Mouse (Mus musculus): ENCODE results near the gene Tpt1.
A peak's percentile ranks its signal among the peaks of the same experiment; 100 is the strongest.
"Not testable (repeated sequence)": the region's sequence is repeated elsewhere in the genome, so short reads cannot be mapped to it uniquely, and the experiment has no call there.

Gene Tpt1

DNA sequence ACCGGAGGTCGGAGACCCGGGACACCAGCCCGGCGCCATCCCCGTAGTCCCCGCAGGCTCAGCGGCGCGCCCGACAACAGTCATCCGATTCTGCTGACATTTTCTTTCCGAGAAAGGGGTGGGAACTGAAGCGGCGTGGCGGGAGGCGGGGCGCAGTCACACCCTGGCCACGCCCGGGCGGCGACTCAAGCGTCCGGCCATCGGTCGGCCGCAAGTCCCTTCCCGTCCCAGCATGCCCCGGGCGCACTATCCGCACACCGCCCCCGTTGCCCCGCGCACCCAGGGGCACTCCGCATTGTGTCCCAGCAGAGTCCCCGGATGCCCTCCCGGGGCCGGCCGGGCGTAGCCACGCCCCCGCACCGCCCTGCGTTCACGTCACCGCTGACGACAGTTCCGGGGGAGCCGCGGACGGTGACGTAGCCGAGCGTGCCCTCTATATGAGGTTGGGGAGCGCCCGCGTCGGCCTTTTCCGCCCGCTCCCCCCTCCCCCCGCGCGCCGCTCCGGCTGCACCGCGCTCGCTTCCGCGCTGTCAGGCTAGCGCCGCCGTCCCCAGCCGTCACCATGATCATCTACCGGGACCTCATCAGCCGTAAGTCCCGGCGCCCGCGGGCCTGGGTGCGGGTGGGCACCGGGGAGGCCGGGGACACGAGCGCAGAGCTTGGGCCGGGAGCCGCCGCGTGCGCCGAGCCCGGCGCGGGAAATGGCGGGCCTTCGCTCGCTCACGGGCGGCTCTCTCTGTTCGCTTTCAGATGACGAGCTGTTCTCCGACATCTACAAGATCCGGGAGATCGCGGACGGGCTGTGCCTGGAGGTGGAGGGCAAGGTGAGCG is at the start of gene Tpt1:
Gene Tpt1, plus strand, starts transcription at position 227 of the 831 bp plus-strand sequence.
- peak; percentile 100 for DNase-seq (ENCODE audit: extremely low spot score)

DNA sequence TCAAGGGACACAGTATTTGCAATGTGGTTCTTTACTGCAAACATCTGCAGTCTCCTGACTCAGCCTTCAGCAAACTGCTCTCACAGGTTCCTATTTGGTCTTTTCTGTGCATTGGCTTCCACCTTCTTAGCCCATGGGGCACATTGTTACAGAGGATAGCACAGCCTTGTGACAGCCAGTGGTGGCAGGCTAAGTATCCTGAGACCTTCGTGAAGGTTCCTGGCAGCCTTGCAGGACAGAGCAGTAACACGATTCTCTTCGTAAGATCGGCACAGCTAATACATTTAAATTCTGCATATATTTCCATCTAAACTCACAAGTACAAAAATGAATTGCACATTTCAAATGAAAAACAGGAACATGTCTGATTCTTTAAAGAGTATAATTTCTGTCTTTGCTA is 49.0 kb upstream of the Tpt1 start:
- DNase-seq (ENCODE audit: extremely low spot score): no peak

DNA sequence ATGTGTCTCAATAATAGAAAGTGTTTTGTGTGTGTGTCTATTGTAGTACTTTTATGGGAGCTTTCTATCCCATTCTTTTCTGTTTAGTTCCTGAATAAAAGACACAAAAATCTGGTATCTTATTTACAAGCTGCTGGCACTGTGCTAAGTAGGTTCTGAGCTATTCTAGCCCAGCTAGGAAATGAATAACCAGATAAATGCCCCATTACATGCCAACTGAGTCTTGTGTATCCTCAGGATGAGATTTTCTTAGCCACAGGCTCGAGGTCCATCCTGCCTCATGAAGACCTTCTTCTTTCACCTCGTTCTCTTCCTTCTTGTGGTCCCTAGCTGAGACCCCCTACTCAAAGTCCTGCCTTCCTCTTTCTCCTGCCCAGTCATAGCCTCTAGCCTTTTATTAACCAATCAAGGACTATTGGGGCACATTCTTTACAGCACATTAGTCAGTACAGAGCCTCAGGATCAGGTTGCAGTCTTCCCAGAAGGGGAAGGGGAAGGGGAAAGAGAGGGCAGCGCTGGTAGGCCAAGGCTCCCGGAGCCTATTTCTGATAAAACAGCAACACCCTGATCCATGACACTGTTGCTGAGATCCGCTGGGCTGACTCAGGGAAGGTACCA is 47.0 kb upstream of the Tpt1 start:
- peak; percentile 16 for DNase-seq (ENCODE audit: extremely low spot score)

DNA sequence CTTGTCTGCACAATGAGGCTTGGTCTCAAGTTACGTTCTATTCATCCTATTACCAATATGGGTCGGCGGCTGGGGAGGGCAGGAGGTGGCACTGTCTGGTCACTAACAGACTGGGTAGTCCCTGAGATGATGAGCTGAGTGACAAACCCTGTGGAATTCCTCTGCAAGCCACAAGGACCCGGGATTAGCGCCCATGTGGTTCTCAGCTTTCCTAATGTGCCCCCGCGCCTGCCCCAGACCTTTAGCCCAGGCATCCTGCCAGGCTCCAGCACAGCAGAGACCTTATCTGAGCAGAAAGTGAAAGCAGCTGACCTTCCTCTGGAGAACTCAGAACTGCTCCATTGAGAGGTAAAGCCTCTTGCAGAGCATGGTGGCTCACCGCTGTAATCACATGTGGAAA is 37.1 kb upstream of the Tpt1 start:
- no peak for DNase-seq (ENCODE audit: extremely low spot score)

DNA sequence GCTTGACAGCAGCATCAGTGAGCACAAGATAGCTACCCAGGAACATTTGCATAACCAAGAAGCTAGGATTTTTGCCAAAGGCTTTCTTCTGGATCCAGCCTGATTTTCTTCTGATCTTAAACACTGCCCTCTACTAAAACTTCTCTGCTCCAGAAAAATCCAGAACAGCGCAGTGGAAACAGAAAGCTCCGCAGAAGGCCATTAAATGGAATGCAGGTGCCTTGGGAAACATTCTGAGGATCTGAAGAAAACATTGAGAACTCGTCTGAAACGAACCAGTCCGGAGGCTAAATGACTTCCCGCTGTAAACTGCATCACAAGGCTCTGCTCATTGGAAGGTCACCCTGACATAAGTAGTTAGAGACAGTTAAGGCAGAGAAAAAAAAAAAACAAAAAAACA is 35.0 kb upstream of the Tpt1 start:
- DNase-seq (ENCODE audit: extremely low spot score): no peak

DNA sequence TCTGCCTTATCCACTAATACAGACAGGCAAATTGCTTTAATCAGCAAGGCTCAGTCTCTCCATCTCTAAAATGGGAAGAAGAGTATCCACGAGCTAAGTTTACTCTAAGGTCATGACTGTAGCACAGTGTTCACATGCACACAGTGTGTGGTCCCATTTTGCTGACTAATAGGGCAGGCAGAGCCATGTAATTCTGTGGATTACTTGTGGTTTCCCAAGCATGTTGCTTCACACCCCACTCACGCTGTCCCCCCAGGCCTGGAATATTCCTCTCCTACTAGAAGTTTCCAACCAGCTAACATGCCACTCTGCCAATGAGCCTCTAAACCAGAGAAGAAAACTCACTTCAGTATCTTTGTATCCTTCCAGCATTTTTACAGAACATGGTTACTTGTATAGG is 26.4 kb upstream of the Tpt1 start:
- DNase-seq (ENCODE audit: extremely low spot score): no peak

DNA sequence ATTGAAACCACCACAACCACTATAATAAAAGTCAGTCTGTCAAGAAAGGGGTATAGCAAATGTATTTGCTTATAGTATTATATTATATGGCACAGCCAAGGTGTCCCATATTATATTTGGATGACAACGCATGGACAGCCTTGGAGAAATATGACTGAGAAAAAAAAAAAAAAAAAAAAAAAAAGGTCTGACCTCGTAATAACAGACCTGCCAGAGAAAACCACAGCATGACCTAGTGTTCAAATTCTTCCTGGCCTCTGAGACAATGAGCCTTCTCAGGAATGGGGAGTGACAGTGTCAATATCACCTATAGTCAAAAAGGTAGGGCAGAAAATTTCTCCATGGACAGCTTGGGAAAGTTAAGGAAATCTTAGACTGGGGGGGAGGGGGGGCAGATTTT is 25.6 kb upstream of the Tpt1 start:
- DNase-seq (ENCODE audit: extremely low spot score): no peak

DNA sequence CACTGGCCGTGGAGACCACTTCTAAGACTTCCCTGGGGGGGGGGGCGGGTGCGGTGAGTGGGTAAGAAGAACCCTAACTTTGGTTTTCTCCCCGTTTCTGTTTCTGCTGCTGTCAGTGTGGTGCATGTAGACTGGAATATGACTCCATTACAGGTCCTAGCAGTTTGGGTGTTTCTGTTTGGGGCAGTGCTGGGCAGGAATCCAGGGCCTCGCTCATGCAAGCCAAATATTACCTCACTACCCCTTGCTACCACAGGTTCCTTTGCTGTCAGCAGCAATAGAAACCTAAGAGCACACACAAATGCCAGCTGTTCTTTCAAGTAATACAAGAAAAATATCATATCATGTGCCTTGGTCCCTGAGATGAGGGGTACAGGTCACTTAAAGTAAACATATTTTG is 24.9 kb upstream of the Tpt1 start:
- no peak for DNase-seq (ENCODE audit: extremely low spot score)

DNA sequence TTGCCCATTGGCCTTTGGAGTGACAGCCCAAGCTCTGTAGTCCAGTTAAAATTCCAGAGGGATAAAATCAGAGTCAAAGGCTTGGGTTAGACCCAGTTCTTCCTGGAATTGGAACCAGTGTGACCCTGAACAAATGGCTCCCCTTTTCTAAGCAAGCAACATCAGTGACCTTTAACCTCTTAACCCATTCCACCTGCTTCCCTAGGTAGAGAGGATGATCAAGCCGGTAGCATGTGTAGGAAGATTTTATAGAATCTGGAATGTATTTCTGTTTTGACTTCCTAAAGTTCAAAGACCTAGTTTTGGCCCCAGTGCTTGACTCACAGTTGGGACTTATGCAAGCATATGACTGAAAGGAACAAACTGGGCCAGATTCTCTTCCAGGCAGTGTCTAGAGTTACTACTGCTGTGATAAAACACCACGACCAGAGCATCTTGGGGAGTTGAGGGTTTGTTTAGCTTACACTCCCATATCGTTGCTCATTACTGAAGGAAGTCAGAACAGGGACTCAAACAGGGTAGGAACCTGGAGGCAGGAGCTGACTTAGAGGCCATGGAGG is 18.0 kb upstream of the Tpt1 start:
- no peak for DNase-seq (ENCODE audit: extremely low spot score)

DNA sequence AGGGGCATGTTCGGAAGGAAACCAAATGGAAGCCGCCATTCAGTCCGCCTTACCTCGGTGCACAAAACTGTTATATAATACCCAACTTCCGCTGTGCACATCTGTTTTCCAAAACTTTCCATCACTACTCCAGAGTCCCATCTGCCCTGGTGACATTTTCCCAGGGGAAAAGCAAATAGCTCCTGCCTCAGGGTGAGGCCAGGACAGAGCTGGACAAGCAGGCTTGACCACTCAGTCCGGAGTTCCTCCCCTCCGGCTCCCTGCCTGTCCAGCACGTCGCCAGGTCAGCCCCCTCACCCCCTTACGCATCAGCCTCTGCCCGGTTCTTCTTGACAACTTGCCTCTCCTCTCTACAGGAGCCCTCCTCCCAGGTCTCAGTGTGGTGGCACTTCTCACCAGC is 16.7 kb upstream of the Tpt1 start:
- DNase-seq (ENCODE audit: extremely low spot score): no peak

DNA sequence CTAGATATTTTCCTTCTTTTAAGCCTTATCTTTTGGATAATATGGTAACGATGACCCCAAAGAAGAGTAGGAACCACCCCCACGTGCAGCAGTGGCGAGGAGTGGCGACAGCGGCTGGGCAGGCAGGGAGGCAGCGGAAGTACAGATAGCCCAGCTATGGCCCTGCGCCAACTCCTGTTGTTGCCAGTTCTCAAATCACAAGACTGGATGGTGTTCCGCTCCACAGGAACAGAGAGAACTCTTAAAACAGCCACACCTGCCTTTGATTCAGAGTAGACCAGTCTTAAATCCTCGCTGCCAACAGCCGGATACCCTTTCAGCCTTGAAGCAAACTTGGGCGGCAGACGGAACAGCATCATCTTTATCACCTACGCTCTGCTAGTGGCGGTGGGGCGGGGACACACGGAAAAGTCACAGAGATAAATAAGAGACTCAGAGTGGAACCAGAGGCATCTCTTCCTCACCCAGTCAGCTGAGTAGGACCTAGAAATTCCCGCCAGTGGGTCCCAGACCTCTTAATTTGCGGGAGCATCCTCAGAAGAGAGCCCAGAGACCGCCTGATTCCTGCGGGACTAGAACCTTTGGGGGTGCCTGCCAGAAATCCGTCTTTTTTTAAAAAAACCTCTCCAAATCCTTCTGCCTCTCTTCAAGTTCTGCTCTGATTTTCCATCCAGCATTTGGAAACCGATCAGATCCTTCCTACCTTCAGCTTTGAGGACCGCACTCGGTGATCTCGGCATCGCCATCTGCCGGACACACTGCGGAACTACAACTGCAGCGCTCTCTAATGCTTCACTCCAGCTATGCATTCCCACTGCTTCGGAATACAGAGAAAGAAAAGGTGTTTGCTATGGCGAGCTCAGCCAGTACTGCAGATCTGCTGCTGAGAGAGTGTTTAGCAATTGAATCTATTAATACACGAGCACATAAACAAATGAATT is 15.8 kb upstream of the Tpt1 start:
- DNase-seq (ENCODE audit: extremely low spot score): peak; percentile 82

DNA sequence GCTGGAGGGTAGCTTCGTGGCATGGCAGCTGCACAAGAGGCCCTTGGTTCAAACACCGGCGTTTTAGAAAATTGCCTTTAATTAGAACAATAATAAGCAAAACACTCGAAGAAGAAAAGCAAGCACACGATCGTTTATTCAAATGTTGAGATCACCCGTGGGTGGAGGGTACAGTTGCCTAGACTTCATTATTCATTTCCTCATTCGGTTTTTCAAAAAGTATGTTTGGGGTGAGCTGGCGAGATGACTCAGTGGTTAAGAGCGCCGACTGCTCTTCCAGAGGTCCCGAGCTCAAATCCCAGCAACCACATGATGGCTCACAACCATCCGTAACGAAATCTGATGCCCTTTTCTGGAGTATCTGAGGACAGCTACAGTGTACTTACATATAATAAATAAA is 15.1 kb upstream of the Tpt1 start:
- not testable (repeated sequence) for DNase-seq (ENCODE audit: extremely low spot score)

DNA sequence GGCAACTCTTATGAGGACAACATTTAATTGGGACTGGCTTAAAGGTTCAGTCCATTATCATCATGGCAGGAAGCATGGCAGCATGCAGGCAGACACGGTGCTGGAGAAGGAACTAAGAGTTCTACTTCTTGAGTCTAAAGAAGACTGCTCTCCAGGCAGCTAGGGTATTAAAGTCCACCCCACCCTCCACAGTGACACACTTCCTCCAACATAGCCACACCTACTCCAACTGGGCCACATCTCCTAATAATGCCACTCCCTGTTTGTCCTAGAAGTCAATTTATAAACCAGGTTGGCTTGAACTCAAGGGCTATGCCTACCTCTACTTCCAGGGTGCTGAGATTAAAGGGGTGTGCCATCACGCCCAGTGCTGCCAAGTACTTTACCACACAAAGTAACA is 12.9 kb upstream of the Tpt1 start:
- DNase-seq (ENCODE audit: extremely low spot score): no peak

DNA sequence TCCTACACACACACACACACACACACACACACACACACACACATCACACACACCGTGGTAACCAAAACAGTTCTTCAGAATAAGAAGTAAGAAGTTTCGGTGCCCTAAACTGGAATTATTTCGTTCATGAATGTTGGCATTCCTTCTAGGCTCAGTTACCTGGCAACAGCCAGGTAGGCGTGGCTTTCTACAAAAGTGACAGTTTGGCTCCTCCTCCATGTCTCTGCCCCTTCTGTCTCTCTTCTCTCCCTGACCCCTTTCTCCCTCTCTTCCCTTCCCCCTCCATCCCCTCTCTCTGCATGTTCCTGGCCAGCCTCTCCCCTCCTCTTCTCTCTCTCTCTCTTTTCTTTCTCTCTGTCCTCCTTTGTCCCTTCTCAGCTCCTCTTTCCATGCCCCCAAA is 11.9 kb upstream of the Tpt1 start:
- DNase-seq (ENCODE audit: extremely low spot score): no peak

DNA sequence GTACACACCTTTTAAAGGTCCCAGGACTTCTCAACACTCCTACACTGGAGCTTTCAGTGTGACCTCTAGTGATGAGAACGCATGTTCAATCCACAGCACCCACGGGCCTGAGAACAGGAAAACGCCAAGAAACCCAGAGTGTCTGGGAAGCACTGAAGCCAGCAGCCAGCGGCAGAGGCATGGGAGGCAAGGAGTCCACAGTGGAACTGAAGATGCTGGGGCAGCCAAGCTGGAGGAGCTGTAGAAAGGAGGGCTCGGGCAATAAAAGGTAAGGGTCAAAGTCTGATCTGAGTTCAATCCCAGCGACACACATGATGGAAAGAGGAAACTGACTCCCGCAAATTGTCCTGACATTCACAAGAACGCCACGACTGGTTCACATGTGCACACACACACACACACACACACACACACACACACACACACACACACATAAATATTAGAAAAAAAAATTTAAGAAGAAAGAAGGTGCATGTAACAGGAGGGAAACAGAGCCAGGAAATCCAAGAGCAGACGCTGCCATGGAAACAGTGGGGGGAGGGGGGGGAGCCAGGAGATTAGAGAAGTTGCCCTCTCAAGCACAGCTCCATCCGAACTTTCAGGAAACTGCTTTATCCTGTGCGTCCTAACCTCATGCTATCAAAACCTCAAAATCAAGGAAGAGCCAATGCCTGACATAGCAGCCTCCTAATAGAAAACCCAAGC is 11.2 kb upstream of the Tpt1 start:
- DNase-seq (ENCODE audit: extremely low spot score): no peak

DNA sequence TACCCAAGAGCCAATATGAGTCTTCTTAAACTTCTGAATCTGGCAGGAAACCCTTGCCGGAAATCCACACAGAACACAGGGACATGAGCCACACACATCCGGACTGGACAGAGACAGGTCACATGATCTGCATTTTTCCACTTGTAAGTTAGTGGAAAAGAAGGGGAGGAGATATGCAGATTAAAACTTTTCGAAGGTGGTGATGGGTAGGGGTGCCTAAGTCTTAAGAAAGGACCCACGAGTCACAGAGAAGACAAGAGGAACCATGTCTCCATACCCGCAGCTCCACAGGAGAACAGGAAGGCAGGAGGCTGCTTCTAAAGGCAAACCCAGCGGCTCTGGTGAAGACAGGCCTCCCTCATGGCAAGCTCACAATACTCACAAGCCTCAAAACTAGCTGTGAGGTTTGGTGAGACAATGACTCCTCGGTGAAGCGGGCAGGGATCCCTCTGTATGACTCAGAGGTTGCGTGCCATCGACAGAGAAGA is 10.6 kb upstream of the Tpt1 start:
- peak; percentile 86 for DNase-seq (ENCODE audit: extremely low spot score)

DNA sequence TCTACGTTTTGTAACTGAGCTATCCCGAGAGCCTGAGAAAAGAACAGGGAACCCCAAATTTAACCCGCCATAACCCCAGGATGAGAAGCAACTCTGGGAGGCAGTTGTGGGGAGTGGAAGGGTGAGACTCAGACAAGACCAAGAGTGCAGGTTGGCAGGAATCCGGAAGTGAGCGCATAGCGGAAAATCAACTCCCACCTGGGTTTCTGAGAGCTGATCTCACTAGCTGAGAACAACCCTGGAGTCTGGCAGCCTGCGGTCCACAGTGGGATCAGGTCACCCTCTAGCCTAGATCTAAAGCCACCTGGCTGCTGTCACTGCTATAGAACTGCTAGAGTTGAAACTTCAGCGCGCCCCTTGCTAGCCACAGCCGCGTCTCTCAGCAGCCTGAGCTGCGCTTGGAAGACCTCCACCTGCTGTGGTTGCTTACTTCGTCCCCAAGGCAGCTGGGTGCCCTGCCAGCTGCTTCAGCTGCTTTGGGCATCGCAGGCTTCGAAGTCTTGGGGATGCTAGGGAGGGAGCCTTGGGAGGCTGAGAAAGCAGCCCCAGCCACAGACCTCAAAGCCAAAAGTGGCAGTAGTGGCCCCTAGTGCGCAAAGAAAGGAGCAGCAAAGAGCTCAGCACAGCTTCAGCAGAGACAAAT is 10.0 kb upstream of the Tpt1 start:
- DNase-seq (ENCODE audit: extremely low spot score): no peak

DNA sequence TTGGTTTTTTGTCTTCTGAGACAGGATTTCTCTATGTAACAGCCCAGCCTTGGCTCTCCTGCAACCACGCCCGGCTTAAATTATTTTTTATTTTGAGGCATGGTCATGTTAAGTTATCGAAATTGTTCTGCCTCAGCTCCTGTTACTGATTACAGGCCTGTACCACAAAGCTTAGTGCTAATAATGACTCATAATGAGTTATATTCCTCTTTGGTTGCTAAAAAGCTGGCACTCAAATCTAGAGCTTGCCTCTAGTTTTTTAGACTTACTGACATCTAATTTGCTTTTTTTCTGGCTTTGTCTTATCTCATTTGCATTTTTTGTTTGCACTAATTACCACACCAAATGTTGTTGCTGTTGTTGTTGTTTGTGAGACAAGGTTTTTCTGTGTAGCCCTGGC is 8.3 kb upstream of the Tpt1 start:
- DNase-seq (ENCODE audit: extremely low spot score): no peak

DNA sequence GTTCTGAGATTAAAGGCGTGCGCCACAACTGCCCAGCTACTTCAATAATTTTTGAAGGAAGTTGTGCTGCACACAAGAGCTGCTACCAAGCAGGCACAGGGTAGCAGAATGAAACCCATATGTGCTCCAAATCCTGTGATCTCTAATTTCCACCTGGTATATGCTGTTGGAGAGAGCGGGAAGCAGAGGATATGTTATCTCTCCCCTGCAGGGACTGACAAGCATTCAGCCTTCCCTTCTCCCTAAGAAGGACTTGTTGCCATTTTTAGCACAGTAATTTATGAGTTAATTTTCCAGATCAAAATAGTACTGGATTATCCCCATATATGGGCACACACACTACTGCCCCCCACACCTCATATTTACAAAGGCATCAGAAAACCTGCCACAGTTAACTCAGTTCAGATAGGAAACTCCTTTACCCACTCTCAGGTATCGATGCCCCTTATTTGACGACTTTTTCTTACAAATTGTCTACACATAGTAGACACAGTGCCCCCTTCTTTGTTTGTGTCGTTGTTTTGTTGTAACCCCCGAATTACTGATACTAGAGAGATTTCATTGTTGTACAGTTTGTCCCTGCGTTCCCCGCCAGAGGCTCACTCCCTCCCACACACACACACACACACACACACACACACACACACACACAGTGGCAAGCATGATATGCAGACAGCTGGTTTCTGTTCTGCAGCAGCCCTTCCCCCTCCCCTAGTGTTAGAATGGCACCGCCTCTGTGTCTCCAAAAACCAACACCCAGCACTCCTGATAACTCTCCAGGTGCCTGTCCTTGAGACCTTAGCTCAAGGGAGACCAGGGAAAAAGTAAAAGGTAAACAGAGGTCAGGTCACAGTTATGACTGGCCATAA is 7.6 kb upstream of the Tpt1 start:
- no peak for DNase-seq (ENCODE audit: extremely low spot score)

DNA sequence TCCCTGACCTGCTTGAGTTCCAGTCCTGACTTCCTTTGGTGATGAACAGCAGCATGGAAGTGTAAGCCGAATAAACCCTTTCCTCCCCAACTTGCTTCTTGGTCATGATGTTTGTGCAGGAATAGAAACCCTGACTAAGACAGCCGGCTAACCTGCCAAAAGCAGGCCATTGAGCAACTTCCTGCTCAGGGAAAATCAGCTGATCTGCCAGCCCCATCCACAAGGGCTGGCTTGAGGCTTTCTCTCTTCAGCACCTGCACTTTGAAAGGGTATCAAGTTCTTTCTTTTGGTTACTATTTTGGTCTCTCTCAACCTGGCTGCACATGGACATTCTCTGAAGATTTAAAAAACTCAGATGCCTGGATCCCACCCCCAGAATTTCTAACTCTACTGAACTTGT is 3.1 kb upstream of the Tpt1 start:
- DNase-seq (ENCODE audit: extremely low spot score): not testable (repeated sequence)

Measured in embryo, embryonic 9.5 days (tissue).